Mouse (Mus musculus): ENCODE data around the gene Rb1. TPM values are rescaled to one million over a fixed set of nuclear protein-coding genes. Genes with fewer than 3 reads are reported as not detected.
A peak's percentile ranks its signal among the peaks of the same experiment; 100 is the strongest.

The Rb1 gene
- polyA plus RNA-seq, 1 experiment: 5.0 TPM

DNA sequence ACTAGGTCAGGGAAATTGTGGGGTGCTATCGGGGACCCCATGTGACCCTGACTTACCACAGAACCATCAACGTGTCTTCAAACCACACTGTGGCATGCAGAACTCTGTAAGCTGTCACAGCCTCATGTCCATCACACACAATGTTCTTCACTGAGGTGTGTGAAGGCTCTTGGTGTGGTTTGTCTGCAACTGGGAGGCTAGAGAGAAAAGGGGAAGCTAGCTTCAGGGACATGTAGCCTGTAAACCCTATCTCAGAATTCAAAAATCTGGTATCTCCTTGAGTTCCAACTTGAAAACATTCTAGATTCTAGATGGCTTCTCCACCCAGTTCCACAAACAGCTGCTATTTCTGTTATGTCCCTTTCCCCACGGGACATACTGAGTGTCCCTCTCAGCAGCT lies 14.0 kb upstream of the Rb1 start:
- DNase-seq (ENCODE audit: low read depth, low spot score): no peak
- 68% methylated on average over 3 of the region's 3 CpGs for WGBS

DNA sequence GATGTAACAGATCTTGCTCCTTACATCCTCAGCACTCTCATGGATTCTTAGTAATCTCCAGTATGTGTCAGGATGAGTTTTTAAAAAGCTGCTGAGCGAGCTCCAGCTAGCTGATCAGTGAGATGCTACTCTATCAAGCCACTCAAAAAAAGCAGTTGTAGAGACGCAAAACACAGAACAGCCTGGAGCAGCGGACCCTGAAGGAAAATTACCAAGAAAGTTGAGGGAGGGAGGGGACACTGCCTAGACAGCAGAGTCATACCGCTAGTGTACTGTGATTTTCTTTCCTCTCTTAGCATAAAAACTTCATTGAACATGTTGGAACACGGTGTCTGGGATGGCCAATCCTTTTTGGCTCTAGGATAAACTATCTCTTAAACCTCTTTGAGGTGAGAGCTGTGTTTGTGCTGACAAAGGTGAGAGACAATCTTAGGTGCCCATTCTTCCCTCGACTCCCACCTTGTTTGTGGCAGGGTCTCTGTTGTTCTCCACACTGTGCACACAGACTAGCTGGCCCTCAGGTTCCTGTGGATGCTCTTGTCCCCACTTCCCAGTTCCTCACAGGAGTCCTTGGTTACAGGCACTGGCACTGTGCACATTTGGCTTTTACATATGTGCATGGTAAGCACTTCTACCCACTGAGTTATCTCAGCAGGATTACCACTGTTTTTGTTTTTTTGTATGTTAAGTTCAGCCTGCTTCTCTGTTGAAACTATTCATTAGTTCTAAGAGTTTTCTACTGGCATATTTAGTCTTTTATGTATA lies 10.9 kb upstream of the Rb1 start:
- 71% methylated on average over 6 of the region's 6 CpGs for WGBS
- no peak for DNase-seq (ENCODE audit: low read depth, low spot score)

DNA sequence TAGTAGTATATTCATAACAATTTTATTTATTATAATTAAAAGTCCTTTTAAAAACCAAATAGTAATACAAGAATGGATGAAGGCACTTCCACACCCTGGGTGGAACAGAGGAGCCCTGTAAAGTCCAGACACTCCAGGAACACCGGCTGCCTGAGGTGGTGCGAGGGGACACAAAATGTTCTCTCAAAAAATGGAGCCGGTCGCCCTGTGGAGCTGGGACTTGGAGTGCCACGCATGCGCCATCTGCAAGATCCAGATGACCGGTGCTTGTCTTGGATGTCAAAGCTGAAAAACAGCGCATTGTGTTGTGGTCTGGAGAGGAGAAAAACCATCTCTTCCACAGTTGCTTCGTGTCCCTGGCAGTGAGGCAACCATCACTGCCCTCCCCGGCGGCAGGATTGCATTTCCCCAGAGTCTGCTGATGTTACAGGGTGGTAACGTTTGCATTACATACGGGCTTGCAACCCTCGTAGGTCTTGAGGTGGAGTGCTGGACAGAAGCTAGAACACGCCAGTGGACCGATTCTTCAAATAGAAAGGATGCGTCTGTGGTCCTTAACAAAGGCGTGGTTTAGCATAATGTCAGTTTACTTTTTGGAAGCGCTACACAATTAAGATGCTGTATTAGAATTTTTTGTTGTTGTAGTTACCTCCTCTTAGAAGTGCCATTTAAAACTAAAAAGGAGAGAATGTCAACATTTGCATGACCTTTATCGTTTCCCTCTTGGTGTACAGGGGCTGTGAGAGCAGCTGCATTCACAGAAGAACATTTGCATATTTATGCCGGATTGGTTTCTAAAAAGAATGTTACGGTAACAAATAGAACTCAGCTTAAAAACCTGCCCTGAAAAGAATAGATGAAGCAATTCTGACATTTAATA lies 9.5 kb upstream of the Rb1 start:
- DNase-seq (ENCODE audit: low read depth, low spot score): no peak
- WGBS: 76% methylated on average over 22 of the region's 22 CpGs

DNA sequence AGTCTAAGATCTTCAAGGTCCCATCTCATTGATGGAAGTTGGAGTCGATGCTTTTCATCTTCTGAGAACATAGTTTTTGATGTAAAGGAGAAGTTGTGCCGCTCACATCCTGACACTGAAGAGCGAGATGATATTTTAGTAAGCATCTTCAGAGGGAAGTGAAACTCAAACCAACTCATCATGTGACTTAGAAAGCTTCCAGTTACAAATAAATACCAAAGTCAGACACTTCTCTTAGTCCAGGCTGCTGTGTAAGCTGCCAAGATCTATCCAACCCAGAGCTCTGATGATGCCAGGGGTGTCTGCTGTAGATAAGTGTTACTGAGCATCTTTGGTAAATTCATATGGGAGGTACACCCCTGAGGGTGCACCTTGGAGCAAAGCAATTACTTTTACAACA lies 8.3 kb upstream of the Rb1 start:
- DNase-seq (ENCODE audit: low read depth, low spot score): no peak
- WGBS: 81% methylated on average over 3 of the region's 3 CpGs

DNA sequence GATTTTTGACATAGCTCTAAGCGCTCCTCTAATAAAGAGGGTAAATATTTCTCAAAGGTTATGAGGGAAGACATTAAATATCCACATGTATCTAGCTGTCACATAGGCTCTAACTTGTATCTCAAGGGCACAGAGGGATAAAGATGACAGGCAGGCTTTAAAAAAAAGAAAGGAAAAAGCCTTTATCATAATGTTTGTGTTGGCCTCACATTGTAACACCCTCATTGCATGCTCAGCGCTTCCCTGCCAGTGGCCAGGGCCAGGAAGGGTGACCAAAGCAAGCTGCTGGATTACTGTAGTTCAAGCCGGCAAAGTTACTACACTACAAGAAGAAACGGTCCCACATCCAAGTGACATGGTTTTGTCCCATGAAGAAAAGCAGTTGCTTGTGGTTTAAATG lies 5.8 kb upstream of the Rb1 start:
- 80% methylated on average over 4 of the region's 4 CpGs for WGBS
- no peak for DNase-seq (ENCODE audit: low read depth, low spot score)

DNA sequence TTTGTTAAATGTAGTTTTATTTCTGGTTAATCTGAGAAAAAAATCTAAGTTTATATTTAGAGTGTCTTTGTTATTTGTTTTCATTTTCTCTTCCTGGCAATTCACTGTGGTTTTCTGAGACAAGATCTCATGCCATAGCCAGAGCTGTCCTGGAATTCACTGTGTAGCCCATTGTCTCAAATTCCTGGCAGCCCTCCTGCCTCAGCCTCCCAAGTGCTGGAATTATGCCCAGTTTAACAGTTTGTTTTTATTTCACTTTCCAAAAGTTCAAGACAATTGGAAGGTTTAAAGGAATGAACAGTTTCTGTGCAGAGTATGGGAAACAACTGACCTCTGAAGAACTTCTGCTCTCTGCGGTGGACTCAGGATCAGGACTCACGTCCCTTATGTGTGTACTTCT lies 4.2 kb upstream of the Rb1 start:
- WGBS: 89% methylated on average over 2 of the region's 2 CpGs

DNA sequence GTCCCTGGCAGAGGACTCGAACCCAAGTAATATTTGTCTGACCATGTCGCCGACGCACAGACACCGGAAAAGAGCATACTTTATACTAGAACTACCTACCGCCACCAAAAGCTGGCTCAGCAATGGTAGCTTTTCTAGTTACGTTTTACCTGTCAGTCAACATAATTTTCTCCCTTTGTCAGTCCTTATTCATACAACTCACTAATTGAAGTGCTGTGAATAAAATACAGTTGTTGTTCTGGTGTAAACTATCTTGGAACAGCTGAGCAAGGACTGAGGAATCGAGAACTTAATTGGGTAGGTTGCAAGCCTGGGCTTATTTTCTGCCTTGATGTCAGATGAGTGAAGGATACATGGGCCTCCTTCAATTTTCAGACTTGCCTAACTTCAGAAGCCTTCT lies 889 bp upstream of the Rb1 start:
- 6% methylated on average over 8 of the region's 8 CpGs for WGBS
- no peak for DNase-seq (ENCODE audit: low read depth, low spot score)

More for the DNA sequence above, 4.2 kb upstream of the Rb1 start:
- no peak for DNase-seq (ENCODE audit: low read depth, low spot score)

DNA sequence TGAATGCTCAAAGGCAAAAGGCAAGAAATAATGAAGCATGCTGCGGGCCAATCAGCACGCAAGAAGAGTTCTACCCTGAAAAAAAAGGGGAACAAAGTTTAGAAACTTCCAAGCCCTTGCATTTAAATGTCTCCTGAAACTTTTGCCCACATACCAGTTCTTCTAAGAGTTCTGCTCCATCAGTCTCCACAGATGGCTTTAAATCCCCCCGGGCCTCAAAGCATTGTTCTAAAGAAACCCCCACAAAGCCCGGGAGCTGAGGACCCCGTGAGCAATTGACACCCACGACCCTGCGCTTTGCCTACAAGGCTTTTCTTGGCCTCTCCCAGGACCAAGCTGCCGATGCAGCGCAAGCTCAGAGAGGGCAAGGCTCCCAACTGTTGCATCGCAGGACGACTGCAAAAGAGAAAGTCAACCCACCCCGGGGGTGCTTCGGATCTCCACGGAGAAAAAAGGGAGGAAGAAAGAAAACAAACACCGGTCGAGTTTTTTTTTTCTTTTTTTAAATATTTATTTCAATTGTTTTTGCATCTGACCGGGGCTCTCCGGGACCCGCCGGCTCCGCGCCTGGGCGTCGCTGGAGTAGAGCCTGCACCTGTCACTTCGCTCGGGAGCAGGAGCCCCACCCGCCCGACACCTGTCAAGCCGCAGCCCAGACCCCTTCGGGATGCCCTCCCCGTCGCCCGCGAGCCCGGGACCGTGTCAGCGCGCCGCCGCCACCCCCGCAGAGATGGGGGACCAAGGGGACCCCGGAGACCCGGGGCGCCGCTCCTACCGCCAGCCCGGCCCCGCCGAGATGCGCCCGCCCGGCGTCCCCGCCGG lies 777 bp downstream of the Rb1 start:
- DNase-seq (ENCODE audit: low read depth, low spot score): no peak
- 2% methylated on average over 55 of the region's 55 CpGs for WGBS

DNA sequence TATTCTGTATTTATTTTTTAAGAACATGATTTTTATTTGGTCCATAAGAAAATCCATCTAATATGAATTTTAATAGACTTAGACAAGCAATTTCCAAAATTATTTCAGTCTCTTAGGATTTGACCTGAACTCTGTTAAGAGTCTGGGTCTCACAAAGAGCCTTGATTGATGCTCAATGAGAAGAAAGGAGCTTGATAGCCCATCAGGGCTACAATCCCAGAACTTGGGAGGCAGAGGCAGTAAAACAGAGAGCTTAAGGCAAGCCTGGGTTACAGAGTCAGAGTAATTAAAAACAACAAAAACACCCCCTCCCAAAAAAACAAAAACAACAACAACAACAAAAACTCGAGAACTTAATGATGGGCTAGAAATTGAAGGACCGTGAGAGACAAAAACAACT lies 1.7 kb downstream of the Rb1 start:
- 86% methylated on average over 2 of the region's 2 CpGs for WGBS
- DNase-seq (ENCODE audit: low read depth, low spot score): no peak

DNA sequence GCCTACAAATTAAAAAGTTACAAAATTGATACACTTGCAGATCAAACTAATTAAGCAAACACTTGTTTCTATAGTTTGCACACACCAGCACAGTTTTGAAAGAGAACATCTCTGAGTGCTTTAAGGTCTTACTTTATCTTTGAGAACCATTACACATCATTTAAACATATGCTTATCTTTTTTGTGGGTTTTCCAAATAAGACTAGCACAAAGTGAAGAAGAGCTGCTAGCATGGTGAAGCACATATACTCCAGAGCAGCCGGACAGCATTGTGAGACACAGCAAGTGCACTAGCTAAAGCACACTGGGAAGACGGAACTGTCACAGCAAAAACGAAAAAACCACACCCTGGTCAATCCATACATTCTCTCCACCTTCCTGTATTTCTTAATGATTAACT lies 3.5 kb downstream of the Rb1 start:
- DNase-seq (ENCODE audit: low read depth, low spot score): no peak
- 32% methylated on average over 3 of the region's 3 CpGs for WGBS

DNA sequence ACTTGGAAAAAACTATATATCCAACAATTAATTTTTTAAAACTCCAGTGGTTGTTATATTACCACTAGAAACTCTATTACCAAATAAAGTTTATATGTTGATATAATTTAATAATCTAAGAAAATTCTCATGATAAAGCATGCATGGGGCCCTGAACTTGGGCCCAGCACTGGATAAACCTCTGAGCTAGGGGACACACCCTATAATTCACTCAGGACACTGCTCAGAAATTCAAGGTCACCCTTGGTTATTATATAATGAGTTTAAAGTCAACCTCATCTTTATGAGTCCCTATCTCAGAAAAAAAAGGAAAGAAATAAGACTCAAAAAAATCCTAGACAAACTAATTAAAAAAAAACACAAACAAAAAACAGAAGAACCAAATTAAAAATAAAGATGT lies 8.7 kb downstream of the Rb1 start:
- DNase-seq (ENCODE audit: low read depth, low spot score): no peak

DNA sequence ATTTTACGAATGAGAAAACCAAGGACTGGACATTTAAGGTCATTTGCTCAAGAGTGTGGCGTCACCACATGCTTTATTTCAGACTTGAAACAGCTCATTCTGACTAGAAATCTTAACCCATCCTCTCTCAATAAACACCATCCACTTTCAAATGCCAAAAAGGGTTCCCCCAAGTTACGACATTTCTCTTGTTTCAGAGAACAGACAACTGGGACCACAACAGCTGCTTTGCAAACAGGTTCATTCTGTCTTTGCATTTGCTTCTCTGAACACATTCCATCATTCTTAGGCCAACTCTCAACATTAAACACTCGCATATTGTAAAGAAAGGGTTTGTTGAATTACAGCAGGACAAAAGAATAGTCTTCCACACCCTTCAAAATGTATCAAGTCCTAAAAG lies 11.8 kb downstream of the Rb1 start:
- WGBS: 83% methylated on average over 4 of the region's 4 CpGs
- no peak for DNase-seq (ENCODE audit: low read depth, low spot score)

DNA sequence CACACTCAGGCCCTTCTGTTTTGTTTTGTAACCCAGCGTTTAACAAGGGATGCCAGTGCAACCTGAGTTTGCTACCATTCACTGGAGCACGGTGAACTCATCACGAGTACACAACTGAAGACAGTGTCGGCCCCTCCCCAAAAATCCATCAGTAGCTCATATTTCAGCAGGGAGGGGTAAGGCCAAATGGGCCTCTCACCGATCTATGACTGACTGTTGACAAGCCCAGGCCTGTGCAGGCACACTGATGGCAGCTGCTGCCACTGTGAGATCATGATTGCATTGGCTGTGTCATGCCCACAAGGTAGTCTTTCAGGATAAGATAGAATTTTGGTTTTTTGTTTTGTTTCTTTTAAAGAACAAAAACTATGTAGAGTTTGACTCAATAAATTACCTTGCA lies 12.2 kb downstream of the Rb1 start:
- DNase-seq (ENCODE audit: low read depth, low spot score): no peak

DNA sequence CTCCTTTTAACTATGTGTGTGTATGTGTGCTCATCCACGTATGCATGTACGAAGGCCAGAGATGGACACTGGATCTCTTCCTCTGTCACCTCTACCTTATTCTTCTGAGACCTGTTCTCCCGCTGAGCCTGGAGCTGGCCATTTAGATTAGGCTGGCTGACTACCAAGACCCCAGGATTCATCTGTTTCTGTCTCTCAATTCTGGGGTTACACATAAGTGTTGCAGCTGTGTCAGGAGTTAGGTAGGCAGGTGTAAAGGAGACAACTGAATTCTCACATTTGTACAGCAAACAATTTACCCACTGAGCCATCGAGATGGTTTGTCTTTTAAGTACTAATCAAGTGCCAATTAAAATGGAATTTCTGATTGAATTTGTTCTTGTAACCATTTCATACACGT lies 12.7 kb downstream of the Rb1 start:
- 86% methylated on average over 5 of the region's 5 CpGs for WGBS
- no peak for DNase-seq (ENCODE audit: low read depth, low spot score)

More for the DNA sequence above, 12.2 kb downstream of the Rb1 start:
- WGBS: 62% methylated on average over 5 of the region's 5 CpGs

DNA sequence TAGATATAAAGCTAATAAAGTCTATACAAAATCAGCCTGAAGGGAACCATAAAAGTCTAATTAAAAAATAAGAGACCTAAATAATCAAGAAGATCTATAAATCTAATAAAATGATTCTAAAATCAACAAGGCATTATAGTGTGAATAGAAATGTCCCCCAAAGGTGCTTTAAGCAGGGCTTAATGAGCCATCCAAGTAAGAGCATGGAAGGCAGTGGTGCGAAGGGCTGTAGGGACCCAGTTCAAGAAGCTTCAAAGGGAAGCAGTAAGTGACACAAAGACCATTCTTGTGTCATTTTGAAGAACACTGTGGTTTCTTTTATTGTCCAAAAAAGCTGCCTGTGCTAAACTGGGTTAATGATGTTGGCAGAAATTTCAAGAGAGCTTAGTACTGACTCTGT lies 18.1 kb downstream of the Rb1 start:
- no peak for DNase-seq (ENCODE audit: low read depth, low spot score)
- 96% methylated on average over 1 of the region's 1 CpGs for WGBS

DNA sequence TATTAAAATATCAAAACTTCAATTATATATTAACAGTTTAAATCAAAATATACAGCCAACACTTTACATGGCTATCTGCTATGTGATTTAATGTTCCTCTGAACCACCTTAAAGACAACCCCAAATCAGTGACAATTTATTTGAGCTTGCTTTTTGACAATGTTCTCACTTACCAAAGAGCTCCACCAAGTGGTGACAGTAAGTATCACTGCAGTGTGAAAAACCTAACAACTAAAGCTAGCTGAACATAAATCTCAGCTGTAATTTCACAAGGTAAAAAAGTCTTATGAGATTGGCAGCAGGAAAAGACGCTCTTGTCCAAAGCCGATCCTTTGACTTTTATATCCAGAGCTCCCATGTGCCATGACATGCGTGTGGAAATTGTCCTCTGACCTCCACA lies 22.4 kb downstream of the Rb1 start:
- 29% methylated on average over 3 of the region's 3 CpGs for WGBS
- no peak for DNase-seq (ENCODE audit: low read depth, low spot score)

DNA sequence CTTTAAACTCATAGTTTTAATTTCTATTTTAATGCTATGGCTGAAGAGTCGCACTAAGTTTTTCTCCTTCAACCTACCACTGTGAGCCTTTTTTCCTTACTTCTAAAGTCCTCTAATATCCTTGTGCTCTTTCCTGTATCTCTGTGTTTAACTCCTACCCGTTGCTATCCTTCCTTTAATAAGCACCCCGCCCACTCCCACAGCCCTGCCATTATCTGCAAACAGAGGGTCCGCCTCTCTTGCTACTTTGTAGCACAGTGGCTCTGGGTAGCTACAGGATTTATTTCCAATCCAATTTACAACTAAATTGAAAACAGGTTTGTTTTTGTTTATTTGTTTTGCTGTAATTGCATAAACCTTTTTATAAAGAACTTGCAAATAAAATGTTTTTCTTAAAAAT lies 23.8 kb downstream of the Rb1 start:
- 71% methylated on average over 4 of the region's 4 CpGs for WGBS
- DNase-seq (ENCODE audit: low read depth, low spot score): no peak

DNA sequence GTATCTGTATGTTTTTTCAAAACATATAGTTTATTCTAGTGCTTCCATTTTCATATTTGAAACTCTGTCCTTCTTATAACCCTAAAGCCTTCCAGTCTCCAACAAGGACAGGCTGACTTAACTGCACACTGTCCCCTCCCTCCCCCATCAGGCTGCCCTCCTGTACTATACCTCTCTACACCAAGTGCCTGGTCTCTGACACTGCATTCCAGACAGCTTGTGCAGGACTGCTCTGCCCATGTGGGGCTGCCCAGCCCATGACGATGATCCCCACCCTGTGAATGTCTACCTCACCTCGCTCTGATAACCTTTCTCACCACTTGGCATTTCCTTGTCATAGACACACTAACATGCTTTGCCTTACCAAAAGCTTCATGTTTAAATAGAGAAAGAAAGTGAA lies 30.1 kb downstream of the Rb1 start:
- peak; percentile 21 for DNase-seq (ENCODE audit: low read depth, low spot score)
- WGBS: 32% methylated on average over 2 of the region's 2 CpGs

DNA sequence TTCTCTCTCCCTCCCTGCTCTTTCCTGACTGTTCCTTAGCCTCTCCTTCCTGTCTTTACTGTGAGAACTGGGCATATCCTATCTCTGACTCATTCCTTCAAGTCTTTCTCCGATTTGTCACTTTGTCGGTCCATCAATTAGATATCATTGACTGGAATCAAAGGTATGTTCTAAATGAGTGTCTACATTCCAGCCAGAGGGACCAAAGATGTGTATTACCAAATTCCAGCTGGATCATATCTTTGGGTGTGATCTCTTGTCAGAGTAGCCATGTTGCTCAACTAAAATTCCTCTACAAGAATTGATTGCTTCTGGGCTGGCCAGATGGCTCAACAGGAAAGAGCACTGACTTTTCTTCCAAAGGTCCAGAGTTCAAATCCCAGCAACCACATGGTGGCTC lies 32.0 kb downstream of the Rb1 start:
- no peak for DNase-seq (ENCODE audit: low read depth, low spot score)
- 78% methylated on average over 2 of the region's 2 CpGs for WGBS

DNA sequence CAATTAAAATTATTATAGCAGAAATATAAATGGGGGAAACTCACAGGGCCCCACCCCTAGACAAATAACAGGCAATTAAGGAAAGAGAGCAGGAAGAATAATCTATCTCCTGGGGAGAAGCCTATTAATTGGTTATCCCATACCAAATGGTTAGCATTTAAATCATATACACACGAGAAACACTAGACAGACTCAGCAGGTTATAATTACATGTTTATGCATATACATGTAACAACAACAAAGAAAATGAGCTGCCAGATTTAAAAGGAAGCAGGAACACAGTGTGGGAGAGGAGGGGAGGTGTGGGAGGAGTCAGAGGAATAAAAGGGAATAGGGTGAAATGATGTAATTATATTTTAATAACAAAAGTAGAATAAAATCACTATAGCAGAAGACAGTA lies 33.2 kb downstream of the Rb1 start:
- no peak for DNase-seq (ENCODE audit: low read depth, low spot score)
- WGBS: 52% methylated on average over 1 of the region's 1 CpGs
